Mouse (Mus musculus): ENCODE data around the gene Gjb5.

Gene Gjb5

DNA sequence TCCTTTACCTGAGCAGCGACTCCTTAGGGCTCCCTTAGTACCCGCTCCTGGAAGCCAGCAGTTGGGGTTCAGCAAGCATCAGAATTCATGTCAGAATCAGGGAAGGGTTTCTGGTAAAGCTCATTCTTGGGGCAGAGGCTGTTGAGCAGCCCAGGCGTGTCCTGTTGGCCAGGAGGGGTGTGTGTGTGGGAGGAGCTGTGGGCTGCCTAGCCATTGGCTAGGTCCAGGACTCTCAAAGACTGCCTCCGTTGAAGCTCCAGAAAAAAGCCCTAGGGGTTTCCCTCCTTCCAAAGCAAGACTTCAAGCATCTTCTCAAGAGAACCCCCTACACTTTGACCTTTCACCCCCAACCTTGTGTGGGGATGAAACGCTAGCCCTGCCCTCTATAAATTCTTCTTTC, at the start of gene Gjb5:
Gene Gjb5 (minus strand): TSS at position 164 of the 400 bp plus-strand sequence.
- peak; percentile 85 for DNase-seq (ENCODE audit: low read depth, low spot score)

DNA sequence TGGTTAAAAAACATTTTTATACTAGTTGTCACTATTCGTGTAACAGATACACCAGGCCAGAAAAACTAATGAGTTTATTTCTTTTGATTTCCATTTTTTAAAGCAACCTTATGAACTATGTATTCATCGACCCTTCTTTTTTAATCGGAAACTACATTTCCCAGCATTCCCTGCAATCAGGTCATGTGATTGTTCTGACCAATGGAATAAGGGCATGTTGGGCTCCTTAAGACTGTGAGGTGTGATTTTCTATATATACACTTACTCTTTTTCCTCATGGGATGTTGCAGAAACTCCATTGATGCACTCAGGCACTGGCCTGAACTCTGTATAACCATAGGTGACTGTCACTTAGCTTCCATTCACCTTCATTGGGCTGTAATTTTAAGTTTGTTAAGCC, 44.6 kb upstream of the Gjb5 start:
- DNase-seq (ENCODE audit: low read depth, low spot score): peak; percentile 52

DNA sequence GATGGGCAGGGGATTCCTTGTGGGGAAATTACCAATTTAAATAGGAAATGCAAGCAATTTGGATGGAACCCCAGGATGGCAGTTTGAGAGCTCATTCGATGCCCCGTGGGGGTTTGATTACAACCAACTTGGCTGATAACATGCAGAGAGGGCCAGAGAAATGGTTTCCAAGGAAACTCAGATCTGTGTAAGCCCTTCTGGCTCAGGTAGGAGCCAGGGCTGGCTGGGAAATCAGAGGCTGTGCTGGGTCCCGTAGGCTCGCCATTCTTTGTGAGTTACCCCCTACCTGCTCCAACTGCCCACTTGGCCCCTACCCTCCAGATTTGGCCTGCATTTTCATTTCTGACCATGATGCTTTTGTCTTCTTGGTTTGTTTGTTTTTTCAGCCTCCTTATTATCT, 44.2 kb upstream of the Gjb5 start:
- DNase-seq (ENCODE audit: low read depth, low spot score): no peak

DNA sequence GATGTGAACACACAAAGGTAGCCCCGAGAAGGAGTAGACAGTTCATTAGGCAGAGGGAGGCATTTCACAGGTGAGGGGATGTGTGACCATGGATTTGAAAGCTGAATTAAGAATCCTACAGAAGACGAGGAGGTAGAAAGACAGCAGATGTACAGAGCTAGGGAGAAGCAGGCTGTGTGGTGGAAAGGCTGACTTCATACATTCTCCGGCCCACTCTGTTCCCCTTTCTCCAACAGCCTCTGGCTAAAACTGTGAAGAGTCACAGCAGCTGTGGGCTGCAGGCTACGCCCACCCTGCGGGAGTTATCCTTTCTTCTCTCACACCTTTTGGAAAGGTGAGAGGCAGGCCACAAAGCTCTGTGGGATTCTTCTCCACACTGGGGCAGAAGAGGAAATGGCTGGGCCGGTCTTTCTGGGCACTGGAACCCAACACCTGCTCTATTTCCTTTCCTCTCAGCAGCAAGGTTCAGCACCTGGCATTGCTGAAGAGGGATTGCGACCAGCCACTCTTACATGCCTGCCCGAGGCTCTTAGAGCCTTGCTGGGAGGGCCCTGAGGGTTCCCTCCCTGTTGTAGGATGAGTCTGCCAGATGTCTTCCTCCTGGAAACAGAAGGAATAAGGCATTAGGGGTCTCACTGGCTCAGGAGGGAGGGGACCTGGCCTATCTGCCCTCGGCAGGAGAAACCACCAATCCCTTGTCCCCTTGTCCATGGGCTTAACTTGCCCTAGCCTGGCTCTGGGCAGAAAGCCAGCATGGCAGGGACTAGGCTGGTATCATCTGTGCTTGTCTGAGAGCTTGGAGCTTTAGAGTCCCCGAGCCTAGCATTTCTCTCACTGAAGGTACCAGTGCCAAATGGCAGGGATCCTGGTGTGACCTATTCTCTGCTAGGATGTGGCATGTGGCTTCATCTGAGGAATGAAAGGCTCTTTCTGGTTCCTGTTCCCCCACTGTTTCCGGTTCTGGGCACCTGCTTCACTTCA, 42.5 kb upstream of the Gjb5 start:
- peak; percentile 41 for DNase-seq (ENCODE audit: low read depth, low spot score)

DNA sequence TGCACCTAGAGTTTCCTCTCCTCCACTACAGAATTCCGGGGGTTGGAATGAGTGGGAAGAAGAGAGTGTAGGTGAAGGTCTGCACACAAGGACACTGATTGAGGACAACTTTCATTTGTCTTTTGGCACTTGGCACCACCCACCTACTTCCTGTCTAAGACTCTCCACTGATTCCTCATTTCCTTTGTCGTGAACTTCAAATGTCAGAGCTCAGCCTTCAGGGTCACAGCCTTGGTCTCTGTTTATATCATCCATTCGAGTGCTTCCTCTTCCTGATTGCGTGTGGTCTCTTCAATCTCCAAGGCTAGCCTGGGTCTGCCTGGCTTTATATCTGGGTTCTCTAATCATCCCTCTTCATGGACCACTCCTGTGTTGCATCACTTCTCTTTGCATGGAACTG, 37.6 kb upstream of the Gjb5 start:
- no peak for DNase-seq (ENCODE audit: low read depth, low spot score)

DNA sequence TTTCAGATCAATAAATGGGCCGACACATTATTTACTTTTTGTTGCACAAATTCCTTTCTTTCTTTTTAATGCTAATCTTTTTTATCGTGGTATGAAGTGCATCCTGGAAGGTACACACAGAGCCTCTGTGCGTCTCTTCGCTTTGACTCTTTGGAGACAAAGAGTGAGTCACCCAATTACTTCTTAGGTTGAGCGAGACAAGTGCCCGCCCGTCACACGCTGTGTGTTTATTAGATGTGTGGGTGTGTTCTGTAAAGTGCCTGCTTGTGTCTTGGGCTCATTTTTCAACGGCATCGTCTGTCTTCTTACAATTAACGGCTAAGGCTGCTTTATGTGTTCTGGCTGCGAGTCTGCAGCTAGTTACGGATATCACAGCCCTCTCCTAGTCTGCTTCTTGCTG, 31.7 kb upstream of the Gjb5 start:
- DNase-seq (ENCODE audit: low read depth, low spot score): no peak

DNA sequence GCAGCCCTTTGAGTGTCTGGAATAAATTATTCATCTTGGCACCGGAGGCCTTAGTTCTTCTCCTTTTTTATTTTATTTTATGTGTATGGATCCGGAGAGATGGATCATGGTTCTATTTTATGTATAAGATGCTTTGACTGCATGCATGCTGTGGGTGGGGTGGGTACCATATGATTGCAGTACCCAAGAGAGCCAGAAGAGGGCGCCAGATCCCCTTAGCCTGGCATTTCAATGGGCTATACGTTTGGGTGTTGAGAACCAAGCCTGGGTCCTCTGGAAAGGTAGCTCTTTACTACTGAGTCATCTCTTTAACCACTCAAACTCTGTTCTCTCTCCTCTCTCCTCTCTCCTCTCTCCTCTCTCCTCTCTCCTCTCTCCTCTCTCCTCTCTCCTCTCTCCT, 19.4 kb upstream of the Gjb5 start:
- peak; percentile 60 for DNase-seq (ENCODE audit: low read depth, low spot score)

DNA sequence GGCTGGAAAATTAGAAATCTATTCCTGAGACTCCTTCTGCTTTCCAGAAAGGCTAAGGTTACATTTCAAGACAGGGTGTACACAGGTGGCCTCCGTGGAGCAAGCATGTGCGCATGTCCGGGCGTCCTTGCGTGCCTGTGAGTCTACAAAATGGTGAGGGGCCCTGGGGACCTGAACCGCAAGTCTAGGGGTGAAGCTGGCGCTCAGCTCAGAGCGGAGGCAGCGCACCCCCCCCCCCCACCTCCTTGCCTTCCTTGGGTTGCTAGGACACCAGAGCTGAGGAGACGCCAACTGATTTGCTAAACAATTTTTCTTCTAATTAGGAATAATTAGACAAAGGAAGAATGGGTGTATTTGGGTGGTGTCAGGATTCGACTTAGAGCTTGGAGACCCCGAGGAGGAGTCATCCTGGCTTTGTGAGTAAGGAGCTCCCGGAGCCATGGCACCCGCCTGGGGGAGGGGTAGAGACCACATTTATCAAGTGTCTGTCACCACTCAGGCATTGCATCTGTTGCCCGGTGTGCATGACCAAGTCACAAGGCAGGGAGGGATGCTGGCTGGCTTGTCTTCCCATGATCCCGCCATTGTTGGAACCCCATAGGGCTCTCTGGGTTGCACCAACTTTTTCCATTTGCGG, 17.7 kb upstream of the Gjb5 start:
- DNase-seq (ENCODE audit: low read depth, low spot score): no peak

DNA sequence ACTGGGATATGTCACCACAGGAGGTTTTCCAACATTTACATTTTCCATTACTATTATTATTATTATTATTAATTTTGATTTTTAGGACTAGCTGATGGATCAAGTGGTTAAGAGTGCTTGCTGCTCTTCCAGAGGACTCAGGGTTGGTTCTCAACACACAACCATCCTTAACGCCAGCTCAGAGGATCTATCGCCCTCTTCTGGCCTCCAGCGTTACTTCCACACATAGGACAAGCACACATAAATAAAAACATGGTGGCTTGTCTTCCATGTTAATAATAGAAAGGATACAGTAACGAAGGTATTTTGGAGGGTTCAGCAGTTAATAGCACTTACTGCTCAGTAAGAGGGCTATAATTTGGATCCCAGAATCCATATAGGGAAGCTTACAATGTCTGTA, 16.7 kb upstream of the Gjb5 start:
- DNase-seq (ENCODE audit: low read depth, low spot score): peak; percentile 67

DNA sequence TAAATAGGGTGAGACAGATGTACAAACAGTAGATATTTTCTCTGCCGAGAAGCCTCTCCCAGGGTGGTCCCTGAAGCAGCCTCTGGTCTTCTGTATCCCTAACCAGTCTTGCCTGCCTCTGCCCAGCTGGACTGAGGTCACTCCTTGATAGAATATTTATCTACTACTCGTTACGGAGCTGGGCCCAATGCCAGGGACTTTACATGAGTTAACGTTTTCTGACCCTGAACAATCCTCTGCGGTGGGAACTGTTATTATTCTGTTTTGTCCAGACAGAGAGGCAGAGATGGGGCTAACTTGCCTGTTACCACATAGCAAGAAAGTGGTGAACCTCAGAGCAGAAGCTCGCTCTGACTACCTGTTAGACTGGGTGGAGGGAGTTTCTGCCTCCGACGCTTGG, 15.5 kb upstream of the Gjb5 start:
- no peak for DNase-seq (ENCODE audit: low read depth, low spot score)

DNA sequence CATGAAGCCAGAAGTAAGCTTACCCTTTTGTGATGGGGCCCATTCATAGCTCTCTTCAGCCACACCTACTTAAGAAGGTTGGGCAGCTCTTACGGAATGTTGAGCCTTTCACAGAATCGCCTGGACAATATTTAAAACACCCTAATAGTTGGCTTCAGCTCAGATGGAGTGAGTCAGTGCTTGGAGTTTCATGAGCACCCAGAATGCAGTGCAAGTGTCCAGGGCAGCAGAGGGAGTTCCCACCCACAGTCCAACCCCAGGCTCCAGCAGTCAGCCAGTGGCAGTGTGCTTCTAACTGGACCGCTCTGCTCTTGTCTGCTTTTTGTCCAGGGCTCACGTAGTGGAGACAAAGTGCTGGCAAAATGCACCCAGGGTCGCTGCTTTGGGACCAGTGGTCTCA, 13.6 kb upstream of the Gjb5 start:
- DNase-seq (ENCODE audit: low read depth, low spot score): peak; percentile 30

DNA sequence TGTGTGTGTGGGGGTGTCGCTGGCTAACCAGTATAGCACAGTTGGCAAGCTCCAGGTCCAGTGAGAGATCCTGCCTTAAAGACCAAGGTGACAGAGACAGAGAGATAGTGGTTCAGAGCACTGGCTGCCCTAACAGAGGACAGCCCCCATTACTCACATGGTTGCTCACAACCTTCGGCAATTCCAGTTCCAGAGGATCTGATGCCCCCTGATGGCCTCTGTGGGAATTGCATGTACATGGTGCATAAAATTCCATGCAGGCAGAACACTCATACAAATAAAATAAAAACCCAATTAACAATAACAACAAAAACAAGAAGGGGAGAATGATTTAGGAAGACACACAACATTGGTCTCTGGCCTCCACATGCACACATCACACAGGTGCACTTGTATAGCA, 12.5 kb upstream of the Gjb5 start:
- DNase-seq (ENCODE audit: low read depth, low spot score): peak; percentile 84

DNA sequence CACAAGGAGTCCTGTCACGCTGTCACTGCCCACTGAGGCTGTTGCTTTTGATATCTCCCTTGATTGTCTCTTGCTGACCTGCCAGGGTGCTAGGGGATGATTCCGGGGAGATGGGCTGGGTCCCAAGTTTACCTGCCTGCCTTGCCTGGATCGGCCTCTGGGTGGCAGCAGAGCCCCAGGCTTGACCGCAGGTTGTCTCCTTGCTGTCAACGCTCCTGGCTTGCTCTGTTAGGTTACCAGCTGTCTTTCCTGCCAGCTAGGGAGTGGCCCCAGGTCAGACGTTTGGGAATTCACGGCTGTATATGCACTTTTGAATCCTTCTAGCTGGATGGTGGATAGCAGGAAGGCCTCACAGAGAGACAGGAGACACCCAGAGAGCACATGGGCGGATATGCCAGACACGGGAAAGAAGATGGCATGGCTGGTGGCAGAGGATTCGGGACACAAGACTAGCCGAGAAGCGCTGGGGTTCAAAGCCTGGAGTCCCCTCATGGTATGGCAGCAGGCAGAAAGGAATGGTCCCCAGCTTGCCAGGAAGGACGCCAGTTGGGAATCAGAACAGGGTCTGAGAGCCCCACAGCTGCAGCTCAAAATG, 10.5 kb upstream of the Gjb5 start:
- peak; percentile 80 for DNase-seq (ENCODE audit: low read depth, low spot score)

DNA sequence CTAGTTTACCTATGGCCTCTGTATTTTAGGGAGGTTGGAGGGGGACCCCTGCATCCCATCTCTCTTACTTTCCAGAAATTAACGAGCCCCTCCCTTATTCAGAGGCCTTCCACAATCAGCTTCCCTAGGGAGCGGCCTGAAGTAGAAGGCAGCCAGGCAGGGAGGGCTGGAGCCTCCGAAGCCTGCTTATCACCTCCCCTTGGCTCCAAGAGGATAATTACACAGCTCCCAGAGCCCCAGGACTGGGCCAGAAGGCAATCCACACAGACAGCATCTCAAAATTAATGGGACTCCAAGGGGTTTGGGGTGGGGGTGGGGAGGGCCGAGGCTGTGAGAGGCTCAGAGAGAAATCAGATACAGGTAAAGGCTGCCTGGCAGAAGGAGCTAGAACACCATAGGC, 7.9 kb upstream of the Gjb5 start:
- DNase-seq (ENCODE audit: low read depth, low spot score): no peak

DNA sequence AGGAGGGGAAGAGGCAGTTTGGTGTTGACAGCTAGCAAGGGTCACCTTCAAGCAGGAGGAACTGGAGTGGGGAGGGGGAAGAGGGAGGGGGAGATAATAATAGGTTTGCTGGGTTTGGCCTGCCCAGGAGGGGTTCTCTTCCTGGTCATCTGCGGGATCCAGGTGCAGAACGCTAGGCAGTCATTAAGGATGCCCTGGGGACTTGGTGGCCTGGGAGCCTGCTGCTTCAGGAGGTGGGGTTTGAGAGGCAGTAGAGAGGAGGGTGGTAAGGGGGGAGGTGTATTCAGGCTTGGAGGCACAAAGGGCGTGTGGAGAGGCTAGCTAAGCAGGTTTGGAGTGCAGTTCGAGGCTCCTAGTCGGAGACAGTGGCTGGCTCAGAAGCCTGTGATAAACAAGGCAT, 7.5 kb upstream of the Gjb5 start:
- peak; percentile 77 for DNase-seq (ENCODE audit: low read depth, low spot score)

DNA sequence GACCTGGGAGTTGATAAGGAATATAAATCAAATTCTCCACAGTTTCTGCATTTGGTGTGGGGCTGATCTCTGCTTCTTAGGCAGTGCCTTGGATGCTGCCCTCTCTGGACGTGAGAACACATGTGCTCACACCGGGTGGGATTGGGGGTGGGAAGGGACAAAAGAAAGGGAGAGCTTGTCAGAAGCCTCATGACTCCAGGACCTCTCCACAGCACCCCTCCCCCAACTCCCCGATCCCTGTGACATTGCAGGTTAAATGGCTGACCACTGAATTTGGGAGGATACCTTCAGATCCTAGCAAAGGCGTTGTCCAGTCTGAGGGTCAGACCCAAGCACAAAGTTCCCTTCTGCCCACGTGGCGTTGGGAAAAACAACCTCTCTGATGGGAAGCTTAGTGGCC, 6.5 kb upstream of the Gjb5 start:
- peak; percentile 57 for DNase-seq (ENCODE audit: low read depth, low spot score)

DNA sequence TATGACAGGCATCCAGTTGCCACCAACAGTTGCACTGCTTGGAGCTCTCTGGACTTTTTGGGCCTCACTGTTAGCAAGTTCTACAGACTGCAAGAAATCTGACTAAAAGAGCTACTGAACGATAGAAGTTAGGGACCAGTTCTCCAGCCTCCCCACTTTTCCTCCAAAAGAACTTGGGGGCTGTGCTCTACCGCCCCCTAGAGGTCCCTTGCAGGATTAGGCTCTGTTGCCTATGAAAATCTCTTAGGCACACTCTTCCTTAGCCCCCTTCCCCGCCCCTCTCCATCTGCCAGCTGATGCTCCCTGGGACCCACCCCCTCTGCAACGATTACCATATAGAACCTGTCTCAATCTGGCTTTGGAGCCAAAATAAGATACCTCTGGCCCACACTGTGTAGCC, 5.3 kb upstream of the Gjb5 start:
- DNase-seq (ENCODE audit: low read depth, low spot score): peak; percentile 87

DNA sequence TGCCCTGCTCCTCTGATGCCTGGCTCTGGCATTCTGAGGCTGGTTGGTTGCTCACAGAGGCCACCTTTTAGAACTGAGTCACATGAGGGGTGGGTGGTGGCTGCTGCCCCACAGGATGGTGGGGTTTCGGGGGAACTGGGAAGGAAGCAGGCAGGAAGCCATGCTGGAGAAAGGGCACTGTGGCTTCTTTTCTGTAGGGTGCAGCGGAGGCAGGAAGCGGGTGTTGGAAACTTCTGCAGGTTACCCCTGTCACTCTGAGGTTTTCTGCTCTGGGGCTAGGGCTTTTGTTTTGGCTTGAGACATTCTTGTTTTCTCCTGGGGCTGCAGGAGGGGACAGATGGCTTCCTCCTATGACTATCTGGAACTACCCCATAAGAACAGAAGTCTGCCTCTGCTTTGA, 4.5 kb upstream of the Gjb5 start:
- DNase-seq (ENCODE audit: low read depth, low spot score): no peak

DNA sequence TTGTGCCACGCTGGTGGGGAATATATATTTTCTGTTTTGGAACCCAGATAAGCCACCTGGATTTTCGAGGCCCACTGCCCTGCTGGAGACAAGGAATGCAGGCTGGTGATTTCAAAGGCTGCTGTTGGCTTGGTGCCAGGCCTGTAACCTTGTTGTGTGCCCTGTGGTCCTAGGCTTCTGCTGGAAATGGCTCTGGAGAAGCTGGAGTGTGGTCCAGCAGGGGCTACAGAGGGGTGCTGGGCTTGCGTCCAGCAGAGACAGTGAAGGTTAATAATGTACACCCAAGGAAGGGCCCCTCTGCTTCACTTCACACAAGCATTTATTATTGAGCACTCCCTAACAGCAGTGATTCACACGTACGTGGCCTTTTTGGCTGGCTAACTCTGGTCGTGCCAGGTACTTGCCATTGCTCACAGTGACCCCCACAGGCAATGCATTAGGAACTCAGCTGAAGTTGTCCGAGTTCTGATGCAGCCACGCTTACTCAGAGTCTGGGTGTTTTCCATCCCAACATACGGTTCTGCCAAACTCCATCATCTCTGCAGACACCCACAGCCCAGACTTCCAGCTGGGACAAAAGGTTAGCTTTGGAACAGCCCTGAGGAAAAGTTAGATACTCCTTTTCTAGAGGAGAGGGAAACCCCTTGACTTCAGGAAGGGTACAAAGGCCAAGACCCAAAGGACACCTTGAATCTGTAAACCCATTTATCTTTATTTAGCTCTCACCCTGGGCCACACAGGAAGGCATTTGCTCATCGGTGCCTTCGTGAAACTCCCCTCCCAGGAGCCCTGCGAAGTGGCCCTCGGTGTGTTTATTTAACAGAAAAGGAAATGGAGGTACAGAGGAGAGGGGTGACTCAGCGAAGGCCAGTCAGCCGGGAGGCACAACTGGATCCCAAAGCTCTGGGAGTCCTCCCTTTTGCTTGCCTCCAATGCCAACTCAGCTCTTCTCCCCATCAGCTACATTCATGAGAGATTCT, 3.2 kb downstream of the Gjb5 start:
- DNase-seq (ENCODE audit: low read depth, low spot score): no peak

DNA sequence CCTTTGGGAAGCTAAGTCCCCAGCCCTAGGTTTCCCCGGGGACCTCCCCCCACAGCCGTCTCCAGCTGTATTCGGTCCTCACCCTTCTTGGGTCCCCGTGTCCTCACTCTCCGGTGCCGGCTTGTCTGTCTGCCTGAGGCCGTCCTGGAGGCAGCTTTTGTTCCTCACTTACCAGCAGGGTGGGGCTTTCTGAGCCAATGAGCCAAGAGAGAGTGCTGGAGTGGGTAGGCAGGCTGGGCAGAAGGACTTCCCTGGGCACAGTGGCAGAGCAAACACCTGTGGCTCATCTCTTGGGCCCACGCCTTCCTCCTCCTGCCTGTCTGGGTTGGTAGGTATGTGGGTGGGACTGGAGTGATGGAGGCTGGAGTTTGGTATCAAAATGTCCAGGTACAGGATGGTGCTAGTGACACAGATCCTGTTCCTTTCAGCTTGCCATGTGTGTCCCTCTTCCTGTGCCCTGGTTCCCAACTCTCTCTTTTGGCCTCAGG, 4.0 kb downstream of the Gjb5 start, which contains the start of gene Gjb4:
Gene Gjb4 (minus strand): TSS at position 131 of the 488 bp plus-strand sequence.
- no peak for DNase-seq (ENCODE audit: low read depth, low spot score)

DNA sequence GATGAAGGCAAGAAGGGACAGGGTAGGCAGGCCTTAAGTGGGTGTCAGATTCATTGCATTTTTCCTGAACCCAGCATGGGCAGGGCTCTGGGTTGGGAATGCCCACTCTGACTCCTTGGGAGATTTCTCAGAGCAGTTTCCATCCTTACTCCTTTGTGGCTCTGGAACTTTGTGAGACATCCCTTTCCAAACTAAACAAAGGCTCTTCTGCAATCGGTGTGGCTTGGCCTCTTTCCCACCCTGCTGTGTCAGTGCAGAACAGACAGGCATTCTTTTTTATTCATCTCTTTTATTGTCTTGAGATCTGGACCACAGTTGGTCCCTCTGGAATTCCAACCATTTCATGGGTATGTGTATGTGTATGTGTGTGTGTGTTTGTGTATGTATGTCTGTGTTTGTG, 5.4 kb downstream of the Gjb5 start:
- DNase-seq (ENCODE audit: low read depth, low spot score): peak; percentile 57

All from R1 (cell line).